Mouse (Mus musculus) kidney, adult 10 weeks (tissue): ENCODE measurements around the gene Tldc1. TPM values are rescaled to one million over a fixed set of nuclear protein-coding genes. Genes with fewer than 3 reads are reported as not detected.

Experiments used
- polyA plus RNA-seq: library from polyadenylated mRNA; stranded (reverse); fragments of 350-450 nt; fragmentation: Illumina TruSeq; extraction: RNeasy Lipid Tissue Mini Kit (QIAGEN cat#74804); gene quantifications from one replicate; pipeline ENCODE4 v1.2.3, GENCODE M21; 2014; ENCODE audit warnings: low read depth, low replicate concordance

Gene Tldc1
- 2.0 TPM for polyA plus RNA-seq

GRCm38 (mm10) chr8:119778263-119778662 is at the start of gene Tldc1:
Gene Tldc1, minus strand, starts transcription at chr8:119778416.

Other genes with a start within 250 kb of the Tldc1 start
- 27.6 TPM for gene Mbtps1, start 219.7 kb downstream of the Tldc1 start, polyA plus RNA-seq
- 8.0 TPM for gene Hsdl1, start 203.2 kb downstream of the Tldc1 start, polyA plus RNA-seq
- not detected for gene Dnaaf1, start 203.2 kb downstream of the Tldc1 start, polyA plus RNA-seq
- not detected for gene Taf1c, start 173.2 kb downstream of the Tldc1 start, polyA plus RNA-seq
- gene Adad2, start 165.7 kb downstream of the Tldc1 start, polyA plus RNA-seq = not detected
- not detected for gene Kcng4, start 142.7 kb downstream of the Tldc1 start, polyA plus RNA-seq
- 0.44 TPM for gene Wfdc1, start 112.1 kb downstream of the Tldc1 start, polyA plus RNA-seq
- gene Atp2c2, start 78.4 kb downstream of the Tldc1 start, polyA plus RNA-seq = not detected
- 3.4 TPM for gene Cotl1, start 62.1 kb upstream of the Tldc1 start, polyA plus RNA-seq
- gene Klhl36, start 83.8 kb upstream of the Tldc1 start, polyA plus RNA-seq = not detected
- gene Usp10, start 131.9 kb upstream of the Tldc1 start, polyA plus RNA-seq = 37.6 TPM
- 3.9 TPM for gene Gm20388, start 132.4 kb upstream of the Tldc1 start, polyA plus RNA-seq
- gene Crispld2, start 214.0 kb upstream of the Tldc1 start, polyA plus RNA-seq = 4.6 TPM